Mouse (Mus musculus): ENCODE data around the gene Vmn1r68.

DNA sequence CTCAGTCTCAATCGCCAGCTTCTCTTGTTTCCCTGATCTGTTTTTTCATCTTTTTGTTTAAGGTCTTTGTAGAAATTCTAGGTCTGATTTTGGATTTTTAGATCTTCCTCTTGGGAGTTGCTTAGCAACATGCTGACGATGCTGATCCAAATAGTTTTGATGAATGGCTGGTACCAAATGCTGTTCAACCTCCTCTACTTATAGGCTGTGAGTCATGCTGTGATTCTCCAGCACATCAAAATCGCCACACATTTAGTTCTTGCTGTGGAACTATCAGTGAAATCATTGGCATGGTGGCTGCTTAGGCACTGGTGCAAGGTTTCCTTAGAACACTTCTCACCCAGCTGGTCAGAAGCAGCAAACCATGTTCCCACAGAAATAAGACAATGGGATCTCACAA, 100.1 kb downstream of the Vmn1r68 start:
- no peak for TF ChIP-seq CTCF (IDR thresholded peaks at IDR 0.05; ENCODE audit: borderline replicate concordance, insufficient read depth, low read length)
- TF ChIP-seq POLR2A (IDR thresholded peaks at IDR 0.05; ENCODE audit: low read depth, low read length), result no peak
